Mouse (Mus musculus): ENCODE results near the gene Plcl1. TPM values are rescaled to one million over a fixed set of nuclear protein-coding genes. Genes with fewer than 3 reads are reported as not detected.

Plcl1 gene
- total RNA-seq, 2 experiments from 2014 or later, result 19.8 to 20.5 TPM

DNA sequence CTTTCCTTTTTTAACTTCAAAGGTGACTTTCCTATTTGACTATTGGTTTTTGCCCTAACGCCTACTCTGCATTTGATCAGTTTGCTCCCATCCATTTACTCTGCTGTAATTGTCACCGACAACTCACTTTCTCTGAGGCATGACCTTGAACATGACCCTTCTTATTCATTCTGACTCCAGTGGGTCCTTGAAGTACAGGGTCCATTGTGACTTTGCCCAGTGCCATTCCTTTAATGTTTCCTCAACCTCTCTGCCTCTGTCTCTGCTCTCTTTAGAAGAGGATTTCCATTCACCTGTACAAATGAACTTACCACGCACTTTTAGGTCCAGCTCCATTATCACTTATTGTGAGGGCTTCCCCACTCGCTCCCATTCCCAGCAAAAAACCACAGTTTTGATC, 199.7 kb downstream of the Plcl1 start:
- DNase-seq (ENCODE audit: low spot score in 2 of 2), result no peak

GRCm38 (mm10) chr1:55605956-55606355, 200.2 kb downstream of the Plcl1 start:
- DNase-seq (ENCODE audit: low spot score in 2 of 2), result no peak

DNA sequence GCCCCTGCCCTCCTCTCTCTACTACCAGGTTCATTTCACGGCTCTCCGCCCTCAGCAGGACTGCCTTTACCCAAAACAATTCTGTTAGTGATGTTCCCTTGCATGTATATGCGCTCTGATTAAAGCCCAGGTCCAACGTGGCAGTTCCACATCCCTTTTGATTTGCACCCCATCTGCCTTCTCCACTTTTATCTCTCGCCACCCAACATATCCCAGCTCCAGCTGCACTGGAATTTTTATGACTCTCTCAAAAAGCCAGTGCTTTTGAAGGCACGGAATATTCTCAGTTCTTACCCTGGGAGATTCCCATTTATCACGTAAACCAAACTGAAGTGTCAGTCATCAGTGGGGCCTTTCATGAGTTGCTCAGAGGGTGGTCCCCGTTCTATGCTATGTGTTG, 200.7 kb downstream of the Plcl1 start:
- DNase-seq (ENCODE audit: low spot score in 2 of 2), result no peak

DNA sequence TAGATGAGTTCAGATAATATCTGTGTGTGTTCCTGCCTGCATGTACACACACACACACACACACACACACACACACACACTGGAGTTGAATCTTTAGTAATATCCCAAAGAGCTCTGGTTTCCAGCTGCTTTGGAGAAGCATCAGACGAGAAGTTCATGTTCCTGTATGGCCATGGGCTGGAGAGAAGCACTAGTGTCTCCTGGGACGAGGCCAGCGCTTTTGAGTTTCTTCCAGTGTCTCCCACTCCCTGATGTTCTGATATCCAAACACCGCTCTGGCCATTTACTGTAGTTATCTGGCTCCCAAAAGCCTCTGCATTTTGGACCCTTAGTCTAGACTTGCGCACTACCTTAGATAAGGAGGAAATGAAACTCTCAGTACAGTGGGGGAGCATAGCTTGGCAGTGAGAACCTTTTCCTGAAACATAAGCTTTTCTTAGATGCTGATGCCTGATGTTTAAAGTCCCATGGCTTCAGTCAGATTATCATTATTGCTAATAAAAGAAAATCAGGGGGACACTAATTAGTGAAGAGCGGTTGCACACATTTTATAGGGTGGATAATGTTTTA, 207.1 kb downstream of the Plcl1 start:
- no peak for DNase-seq (ENCODE audit: low spot score in 2 of 2)

GRCm38 (mm10) chr1:55617857-55618256, 212.1 kb downstream of the Plcl1 start:
- DNase-seq (ENCODE audit: low spot score in 2 of 2), result no peak

DNA sequence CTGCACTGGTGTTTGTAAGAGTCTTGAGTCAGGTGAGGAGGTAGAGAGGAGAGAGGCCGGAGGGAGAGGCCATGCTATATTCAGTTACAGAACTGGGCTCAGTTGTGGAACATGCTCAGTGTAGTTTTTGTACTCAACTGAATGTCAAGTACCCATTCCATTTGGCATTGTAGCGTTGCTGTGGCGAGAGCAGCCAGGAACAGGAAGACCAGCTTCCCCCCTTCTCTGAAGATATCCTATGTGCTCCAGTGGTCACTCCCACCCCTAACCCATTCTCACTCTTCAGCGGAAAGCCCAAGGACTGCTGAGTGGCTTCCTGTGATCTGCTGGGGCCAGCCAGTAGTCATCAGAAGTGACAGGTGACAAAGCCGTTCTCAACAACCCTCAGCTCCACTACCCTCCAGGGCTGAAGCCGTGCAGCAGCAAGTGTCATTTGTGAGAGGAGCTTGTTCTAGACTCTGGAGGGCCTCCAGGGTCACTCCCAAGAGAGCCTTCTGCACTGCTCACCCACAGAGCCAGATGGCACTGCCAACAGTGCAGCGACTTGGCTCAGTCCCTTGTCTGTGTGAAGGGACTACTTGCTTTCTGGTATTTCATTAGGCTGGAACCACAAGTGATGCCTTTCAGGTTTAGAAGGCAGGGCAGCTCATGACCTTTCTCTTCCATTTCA, 213.0 kb downstream of the Plcl1 start:
- DNase-seq (ENCODE audit: low spot score in 2 of 2), result peak; percentile 26 to 59

GRCm38 (mm10) chr1:55631496-55631895, 225.8 kb downstream of the Plcl1 start:
- DNase-seq (ENCODE audit: low spot score in 2 of 2), result no peak

DNA sequence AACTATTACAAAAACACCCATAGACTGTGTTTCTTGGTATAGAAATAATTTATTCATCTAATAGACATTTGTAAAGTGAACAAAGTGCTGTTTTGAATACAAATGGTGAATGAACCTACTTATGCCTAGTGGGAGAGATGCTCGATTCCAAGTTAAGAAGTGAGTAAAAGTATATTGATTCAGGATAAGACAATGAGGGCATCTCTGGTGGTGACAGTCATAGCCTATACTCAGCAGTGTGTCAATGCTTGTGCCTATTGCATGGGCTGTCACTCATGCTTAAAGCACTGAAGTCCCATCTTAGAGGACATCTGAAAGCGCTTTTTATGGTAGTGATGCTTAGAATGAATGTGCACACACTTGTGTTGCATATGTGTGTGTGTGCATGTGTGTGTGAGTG, 226.3 kb downstream of the Plcl1 start:
- DNase-seq (ENCODE audit: low spot score in 2 of 2), result no peak

DNA sequence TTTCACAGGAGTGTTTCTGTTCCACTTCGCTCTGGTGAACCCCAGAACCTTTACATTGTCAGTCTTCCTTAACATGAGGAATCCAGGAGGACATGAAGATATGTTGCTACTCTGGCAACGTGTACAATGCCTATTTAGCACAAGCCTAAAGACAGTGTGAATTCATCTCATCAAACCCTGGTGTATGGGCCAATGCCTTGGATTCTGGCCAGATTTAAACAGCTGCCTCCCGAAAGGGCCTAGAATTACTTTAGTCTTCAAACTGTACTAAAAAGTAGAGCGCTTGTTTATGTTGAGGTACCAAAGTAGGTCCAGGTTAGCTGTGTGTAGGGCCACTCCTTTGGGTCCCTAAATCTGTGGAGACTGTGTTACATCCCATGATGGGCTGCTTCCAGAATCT, 227.6 kb downstream of the Plcl1 start:
- no peak for DNase-seq (ENCODE audit: low spot score in 2 of 2)

- peak in 1 of 2 experiments; percentile 40 for DNase-seq (ENCODE audit: low spot score in 2 of 2)
These were observed 253.9 kb downstream of the Plcl1 start for GRCm38 (mm10) chr1:55659518-55660210.

DNA sequence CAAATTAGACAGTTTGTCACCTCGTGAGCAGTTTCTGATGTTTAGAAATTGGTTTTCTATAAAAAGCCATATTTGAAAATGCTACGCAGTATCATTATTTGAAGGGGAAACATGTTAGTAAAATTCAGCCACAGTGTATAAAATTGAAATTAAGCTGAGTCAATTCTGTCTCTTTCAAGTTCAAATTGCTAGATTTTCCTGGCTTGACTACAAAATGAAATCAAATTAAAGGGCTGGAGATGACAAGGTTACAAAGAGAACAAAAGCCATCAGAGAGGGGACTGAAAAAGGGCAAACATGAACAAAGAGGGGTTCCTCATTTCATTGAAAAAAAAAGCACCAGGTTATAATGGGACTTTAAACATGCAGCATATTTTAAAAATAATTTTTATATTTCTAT, 255.7 kb downstream of the Plcl1 start:
- DNase-seq (ENCODE audit: low spot score in 2 of 2), result no peak

DNA sequence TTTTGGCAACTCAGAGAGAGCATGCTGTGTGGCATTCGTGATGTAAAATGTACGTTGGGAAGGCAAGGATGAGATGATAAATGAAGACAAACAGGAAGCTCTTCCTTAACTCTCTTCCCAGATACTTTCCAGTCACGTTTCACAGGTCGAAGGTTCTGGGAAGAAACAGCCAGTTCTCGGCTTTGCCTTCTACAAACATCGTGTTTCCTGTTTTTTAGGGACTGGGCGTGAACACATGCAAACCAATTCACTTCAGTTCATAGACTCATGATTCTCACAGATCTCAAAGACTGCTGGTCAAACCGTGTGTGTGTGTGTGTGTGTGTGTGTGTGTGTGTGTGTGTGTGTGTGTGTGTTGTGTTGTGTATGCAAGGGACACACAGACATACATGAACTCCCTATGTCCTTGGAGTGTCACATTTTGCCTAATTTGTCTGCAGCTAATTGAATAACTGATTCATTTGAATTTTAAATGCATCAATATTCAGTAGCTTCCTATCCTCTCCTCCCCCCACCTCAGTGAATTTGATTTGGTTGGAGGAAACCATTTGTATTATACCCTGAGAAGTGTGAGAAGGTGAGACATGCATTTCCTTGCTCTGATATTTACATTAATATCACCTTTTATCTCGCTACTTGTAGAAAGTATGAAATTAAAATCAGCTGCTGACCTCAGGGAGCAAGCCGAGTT, 259.6 kb downstream of the Plcl1 start:
- no peak for DNase-seq (ENCODE audit: low spot score in 2 of 2)

- peak in 1 of 2 experiments; percentile 75 for DNase-seq (ENCODE audit: low spot score in 2 of 2)
These were observed 260.3 kb downstream of the Plcl1 start for GRCm38 (mm10) chr1:55665828-55666673.

DNA sequence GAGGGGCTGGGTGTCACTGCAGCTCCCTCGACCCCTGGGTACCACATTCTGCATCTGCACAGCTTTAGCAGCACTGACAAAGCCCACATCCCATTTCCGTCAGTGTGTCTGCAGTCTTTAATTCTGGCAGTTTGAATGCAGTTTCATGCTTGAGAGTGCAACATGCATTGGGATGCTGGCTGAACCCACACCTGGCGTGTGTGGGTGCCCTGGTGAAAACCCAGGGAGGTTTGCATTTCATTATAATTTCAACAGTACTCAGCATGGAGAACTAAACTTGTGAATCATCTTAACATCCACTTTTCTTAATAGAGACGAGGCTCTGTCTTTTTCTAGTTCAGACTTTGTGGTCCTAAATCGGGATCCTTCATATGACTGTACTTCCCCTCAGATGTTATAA, 261.1 kb downstream of the Plcl1 start:
- no peak for DNase-seq (ENCODE audit: low spot score in 2 of 2)

- DNase-seq (ENCODE audit: low spot score in 2 of 2), result peak in 1 of 2 experiments; percentile 73
These were observed 263.0 kb downstream of the Plcl1 start for GRCm38 (mm10) chr1:55668622-55669237.

DNA sequence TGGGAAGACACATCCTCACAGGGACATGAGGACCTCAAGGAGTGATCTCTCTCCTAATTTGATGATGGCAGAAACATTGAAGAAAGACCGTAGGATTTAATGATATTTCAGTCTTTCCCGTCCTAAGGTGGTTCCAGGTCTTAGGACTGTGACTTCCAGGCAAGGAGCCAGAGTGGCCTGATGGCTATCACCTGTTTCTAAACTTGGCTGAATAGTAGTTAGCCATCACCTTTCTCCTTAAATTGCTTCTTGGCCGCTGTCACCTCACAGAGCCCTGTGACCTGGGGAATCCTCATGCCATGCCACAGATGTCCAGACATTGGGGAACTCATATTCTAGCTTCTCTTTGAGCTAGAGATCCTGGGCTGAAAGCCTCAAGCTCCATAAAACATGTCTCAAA, 277.0 kb downstream of the Plcl1 start:
- no peak for DNase-seq (ENCODE audit: low spot score in 2 of 2)

DNA sequence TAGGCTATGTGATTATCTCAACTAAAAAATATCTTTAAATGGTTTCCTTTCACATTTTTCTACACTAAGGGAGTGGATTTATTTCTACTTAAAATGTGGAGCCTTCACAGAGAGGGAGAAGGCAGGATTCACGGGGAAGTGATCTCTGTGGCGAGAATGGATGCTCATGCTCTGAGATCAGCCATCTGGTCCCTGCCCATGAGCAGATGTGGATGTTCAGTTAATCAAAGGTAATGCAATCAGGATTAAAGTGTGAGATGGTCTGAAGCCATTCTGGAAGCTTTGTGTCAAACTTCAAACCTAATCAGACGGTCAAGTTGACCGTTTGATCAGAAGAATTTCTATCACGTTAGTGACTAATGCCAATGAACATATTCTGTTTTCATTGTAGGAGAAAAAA, 280.5 kb downstream of the Plcl1 start:
- no peak for DNase-seq (ENCODE audit: low spot score in 2 of 2)

DNA sequence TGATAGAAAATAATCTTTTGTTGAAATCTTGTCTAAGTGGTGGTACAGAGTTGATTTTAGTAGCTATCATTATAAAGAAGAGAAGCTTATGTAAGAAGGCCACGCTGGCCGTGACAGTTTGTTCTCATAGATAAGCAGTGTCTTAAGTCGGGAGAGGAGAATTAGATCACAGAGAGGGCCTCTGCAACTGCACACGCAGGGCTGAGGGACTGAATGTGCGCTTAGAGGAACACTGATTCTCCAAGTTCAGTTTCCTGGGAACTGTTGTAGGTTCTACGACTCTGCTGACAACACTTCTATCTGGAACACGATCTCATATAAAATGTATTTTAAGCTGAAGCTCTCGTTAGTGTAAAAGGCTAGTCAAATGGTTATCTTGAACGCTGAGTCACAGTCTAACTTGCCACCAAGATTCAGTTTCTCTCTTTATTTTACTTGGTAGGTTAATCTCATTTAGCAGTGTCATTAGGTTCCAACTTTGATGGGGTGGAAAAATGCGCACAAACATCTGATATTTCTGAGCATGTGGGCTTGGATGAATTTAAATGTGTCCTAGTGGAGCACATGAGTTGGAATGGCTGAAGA, 288.0 kb downstream of the Plcl1 start:
- DNase-seq (ENCODE audit: low spot score in 2 of 2), result no peak

GRCm38 (mm10) chr1:55696206-55696605, 290.5 kb downstream of the Plcl1 start:
- no peak for DNase-seq (ENCODE audit: low spot score in 2 of 2)

GRCm38 (mm10) chr1:55699393-55699970, 293.8 kb downstream of the Plcl1 start:
- DNase-seq (ENCODE audit: low spot score in 2 of 2), result no peak

Data from layer of hippocampus, postnatal 14 days (tissue).